8 mouse cellular contexts compared by ENCODE assay signal in genomic region chr5:127616884-127617635, GRCm38 (mm10). TPM values are rescaled to one million over a fixed set of nuclear protein-coding genes. Genes with fewer than 3 reads are reported as not detected.
A peak's percentile ranks its signal among the peaks of the same experiment; 100 is the strongest.
DNase-seq lines count a peak whose midpoint lies in the region; ATAC-seq lines count a peak whose summit lies in the region.

No protein-coding gene starts in this region.

- H3K27ac ChIP-seq in hindbrain, embryonic 15.5 days (replicated peaks): peak overlapping the region; percentile 82

- H3K9me3 ChIP-seq in hindbrain, embryonic 15.5 days: no peaks in the 10 kb centered on the region

- peak overlapping the region; percentile 92 for H3K9ac ChIP-seq in hindbrain, embryonic 15.5 days

- under 1% methylated on average over 88 of the region's 91 CpGs for WGBS in hindbrain, embryonic 15.5 days

- H3K27me3 ChIP-seq in hindbrain, embryonic 15.5 days: no peaks in the 10 kb centered on the region

- peak; percentile 96 for DNase-seq in T-cell, adult 2 months (ENCODE audit: low spot score)
- peak; percentile 97 to 99 for DNase-seq in cerebellum, postnatal 36 days
- peak; percentile 98 to 99 for DNase-seq in frontal cortex, postnatal 36 days (ENCODE audit: low spot score in 2 of 2)
- DNase-seq in left cerebral cortex, adult 11 months (ENCODE audit: low spot score): peak; percentile 96
- peak; percentile 99 for DNase-seq in lung, postnatal 4 days
- peak; percentile 95 for DNase-seq in retina, postnatal 7 days (ENCODE audit: low read depth, low spot score)
- peak; percentile 96 for DNase-seq in urinary bladder, adult 2 months (ENCODE audit: low spot score)

- H3K36me3 ChIP-seq in hindbrain, embryonic 15.5 days: no peaks in the 10 kb centered on the region

- H3K4me3 ChIP-seq in hindbrain, embryonic 15.5 days: peak overlapping the region; percentile 97

- peaks cover 35% of the 10 kb centered on the region for H3K4me1 ChIP-seq in hindbrain, embryonic 15.5 days (replicated peaks)

- peak overlapping the region; percentile 96 for H3K4me2 ChIP-seq in hindbrain, embryonic 15.5 days

- peak; percentile 93 for ATAC-seq in hindbrain, embryonic 15.5 days (ENCODE audit: low FRiP score, low read depth)

RNA-seq across cellular contexts. Expression of gene Glt1d1, which starts 15.0 kb away (rescaled TPM):
- 1.7 and 2.3 TPM in 2 replicates for polyA plus RNA-seq in hindbrain, embryonic 15.5 days (2015; fragmentation: Nextera tagmentation; extraction: Ambion mirVana)
- 0.08 and 0.09 TPM in 2 replicates for polyA plus RNA-seq in urinary bladder, adult 2 months (2012; rRNA removed)

RNA-seq across cellular contexts. Expression of gene Slc15a4, which starts 15.6 kb away (rescaled TPM):
- polyA plus RNA-seq in hindbrain, embryonic 15.5 days (2015; fragmentation: Nextera tagmentation; extraction: Ambion mirVana): 30.8 and 35.2 TPM in 2 replicates
- polyA plus RNA-seq in urinary bladder, adult 2 months (2012; rRNA removed): 14.8 and 41.4 TPM in 2 replicates

Comparison
In these comparisons a context has a peak if more than half of its experiments do, and no peak if none do; other contexts are left out.
1. Peak in every context shown above with its lines: DNase-seq, ATAC-seq, H3K4me3 ChIP-seq and H3K27ac ChIP-seq.